Mouse (Mus musculus) kidney, embryonic 14.5 days (tissue): ENCODE data around the gene Wdsub1. TPM values are rescaled to one million over a fixed set of nuclear protein-coding genes. Genes with fewer than 3 reads are reported as not detected.
A peak's percentile ranks its signal among the peaks of the same experiment; 100 is the strongest.

ENCODE experiments used
- ATAC-seq: fragments of 200-750 bp; cut with Nextera tagmentation; 2 replicates; pipeline ENCODE4 v1.8.0; 2017; ENCODE audit warnings: moderate number of reproducible peaks, mild to moderate bottlenecking, moderate TSS enrichment, moderate library complexity; ENCODE audit not compliant: low FRiP score, low TSS enrichment
- H3K27ac ChIP-seq: fragments of 300-500 bp; sonication (generic); 2 replicates; pipeline ENCODE4 v1.5.1; 2014; ENCODE audit warnings: low read depth, mild to moderate bottlenecking, low read length, moderate library complexity, mixed read lengths
- H3K27me3 ChIP-seq: fragments of 300-500 bp; sonication (generic); 2 replicates; pipeline ENCODE4 v1.6.1; 2014; ENCODE audit warnings: mild to moderate bottlenecking, low read length; ENCODE audit not compliant: control insufficient read depth, insufficient read depth
- H3K36me3 ChIP-seq: fragments of 300-500 bp; sonication (generic); 2 replicates; pipeline ENCODE4 v1.6.1; 2014; ENCODE audit warnings: low read length, mixed read lengths; ENCODE audit not compliant: control insufficient read depth, insufficient read depth
- H3K4me1 ChIP-seq: fragments of 300-500 bp; sonication (generic); 2 replicates; pipeline ENCODE4 v1.6.1; 2014; ENCODE audit warnings: low read length, mixed read lengths; ENCODE audit not compliant: control insufficient read depth, insufficient read depth
- H3K4me2 ChIP-seq: fragments of 300-500 bp; sonication (generic); replicated peaks from 2 replicates; pipeline ENCODE4 v1.6.1; 2014; ENCODE audit warnings: low read depth, mild to moderate bottlenecking, low read length
- H3K4me3 ChIP-seq: fragments of 300-500 bp; sonication (generic); 2 replicates; pipeline ENCODE4 v1.5.1; 2014; ENCODE audit warnings: mild to moderate bottlenecking, low read length
- H3K9ac ChIP-seq: fragments of 300-500 bp; sonication (generic); 2 replicates; pipeline ENCODE4 v1.6.1; 2014; ENCODE audit warnings: low read depth, mild to moderate bottlenecking, low read length, moderate library complexity
- H3K9me3 ChIP-seq: fragments of 300-500 bp; sonication (generic); 2 replicates; pipeline ENCODE4 v1.6.1; 2016; ENCODE audit warnings: low read length; ENCODE audit not compliant: control insufficient read depth
- WGBS: fragments of 180-500 bp; shearing (Covaris S2); extraction: QIAGEN DNeasy Blood & Tissue Kit; methylation state at CpG from one replicate; pipeline ENCODE4 v1.1.7; 2014; 5-methylcytosine and 5-hydroxymethylcytosine counted together
- polyA plus RNA-seq: library from polyadenylated mRNA; unstranded; fragments of >200 nt; fragmentation: Nextera tagmentation; extraction: Ambion mirVana; gene quantifications from 2 replicates; pipeline ENCODE4 v1.2.1, GENCODE M21; 2014

The Wdsub1 gene
- polyA plus RNA-seq, 1 experiment from 2014 or later = 37.5 TPM

- no peak overlapping the region for H3K27ac ChIP-seq
Observed at GRCm38 (mm10) chr2:59808608-59809007, 73.8 kb downstream of the Wdsub1 start.

GRCm38 (mm10) chr2:59806038-59806437 is 76.4 kb downstream of the Wdsub1 start:
- Histone ChIP-seq H3K4me1 (peaks cover 11% of the 10 kb centered on the region), H3K27ac (peak overlapping the region; percentile 62), H3K36me3 (peaks cover 53% of the 10 kb centered on the region), H3K9me3 (no peaks in the 10 kb centered on the region), H3K4me2 (no peak overlapping the region), H3K9ac (no peak overlapping the region), H3K27me3 (no peaks in the 10 kb centered on the region), H3K4me3 (no peak overlapping the region)
- peak; percentile 76 for ATAC-seq
- WGBS = 44% methylated on average over 6 of the region's 6 CpGs

More at GRCm38 (mm10) chr2:59808608-59809007, 73.8 kb downstream of the Wdsub1 start:
- Histone ChIP-seq H3K27me3 (no peaks in the 10 kb centered on the region), H3K9ac (no peak overlapping the region), H3K4me3 (no peak overlapping the region), H3K4me1 (peaks cover 11% of the 10 kb centered on the region), H3K9me3 (no peaks in the 10 kb centered on the region), H3K36me3 (peaks cover 59% of the 10 kb centered on the region), H3K4me2 (no peak overlapping the region)
- no peak for ATAC-seq
- 94% methylated on average over 4 of the region's 4 CpGs for WGBS

- peak; percentile 80 for ATAC-seq
- no peak overlapping the region for H3K4me2 ChIP-seq
- H3K27ac ChIP-seq = peak overlapping the region; percentile 62
- H3K4me3 ChIP-seq = no peak overlapping the region
- H3K9me3 ChIP-seq = no peaks in the 10 kb centered on the region
- 46% methylated on average over 2 of the region's 2 CpGs for WGBS
- H3K4me1 ChIP-seq = peaks cover 11% of the 10 kb centered on the region
- no peak overlapping the region for H3K9ac ChIP-seq
- peaks cover 52% of the 10 kb centered on the region for H3K36me3 ChIP-seq
- H3K27me3 ChIP-seq = no peaks in the 10 kb centered on the region
Observed at GRCm38 (mm10) chr2:59805595-59805994, 76.8 kb downstream of the Wdsub1 start.

GRCm38 (mm10) chr2:59802722-59803387 is 79.5 kb downstream of the Wdsub1 start:
- H3K9me3 ChIP-seq = no peaks in the 10 kb centered on the region
- no peak overlapping the region for H3K4me2 ChIP-seq
- peaks cover 11% of the 10 kb centered on the region for H3K4me1 ChIP-seq
- ATAC-seq = no peak
- no peak overlapping the region for H3K27ac ChIP-seq
- H3K4me3 ChIP-seq = no peak overlapping the region
- WGBS = 74% methylated on average over 8 of the region's 8 CpGs
- H3K9ac ChIP-seq = no peak overlapping the region
- H3K36me3 ChIP-seq = peaks cover 63% of the 10 kb centered on the region
- H3K27me3 ChIP-seq = no peaks in the 10 kb centered on the region
